Mouse (Mus musculus) cerebellum, adult (tissue): ENCODE results near the gene Fstl4.

Experiments used
- ATAC-seq: cut with Nextera tagmentation; 2 replicates; pipeline ENCODE4 v1.9.2; 2017; ENCODE audit warnings: mild to moderate bottlenecking, moderate library complexity, mixed read lengths; ENCODE audit not compliant: insufficient number of reproducible peaks, low FRiP score, low TSS enrichment

Fstl4 gene

GRCm38 (mm10) chr11:53009597-53009996, 245.2 kb downstream of the Fstl4 start:
- ATAC-seq, result no peak

- ATAC-seq, result no peak
These were observed 247.6 kb downstream of the Fstl4 start for GRCm38 (mm10) chr11:53011996-53012505.

DNA sequence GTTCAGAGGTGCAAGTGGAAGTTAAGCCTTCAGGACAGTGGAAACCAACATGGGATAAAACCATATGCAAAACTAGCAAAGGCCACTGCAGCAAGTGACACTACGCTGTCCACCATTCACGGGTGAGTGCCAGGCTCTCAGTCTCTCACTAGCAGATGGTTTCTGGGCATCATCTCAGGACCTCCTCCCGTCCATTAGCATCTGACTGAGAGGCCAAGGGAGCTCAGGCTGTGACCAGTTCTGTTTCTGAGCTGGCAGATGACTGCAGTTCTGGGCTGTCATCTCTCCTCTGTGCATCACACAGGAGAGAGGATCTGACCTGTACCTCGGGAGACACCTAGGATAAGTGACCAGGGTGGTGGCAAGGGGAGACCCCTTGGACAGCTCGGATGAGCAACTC, 249.5 kb downstream of the Fstl4 start:
- peak; percentile 52; the same call in 1 of the 2 replicates for ATAC-seq

- ATAC-seq, result no peak
These were observed 252.1 kb downstream of the Fstl4 start for GRCm38 (mm10) chr11:53016358-53017021.

GRCm38 (mm10) chr11:53019509-53019908, 255.1 kb downstream of the Fstl4 start:
- ATAC-seq, result no peak

DNA sequence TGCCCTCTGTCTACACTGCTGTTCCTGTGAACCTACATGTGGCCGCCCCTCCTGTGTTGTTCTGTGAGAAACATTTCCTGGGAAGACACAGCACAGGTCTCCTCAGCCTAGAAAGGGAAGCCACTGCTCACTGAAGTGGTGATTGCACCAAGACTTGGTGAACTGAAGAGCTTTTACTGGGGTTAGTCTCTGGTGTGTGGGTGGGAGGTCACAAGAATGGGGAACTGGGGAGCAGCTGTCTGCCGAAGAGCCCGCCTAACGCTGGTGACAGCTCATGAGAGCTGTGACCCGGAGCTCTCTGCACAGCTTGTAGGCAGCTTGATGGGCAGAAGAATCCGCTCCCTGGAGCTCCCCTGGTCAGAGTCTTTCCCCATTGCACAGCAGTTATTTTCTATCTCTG, 260.0 kb downstream of the Fstl4 start:
- no peak for ATAC-seq

GRCm38 (mm10) chr11:53025686-53026085, 261.3 kb downstream of the Fstl4 start:
- ATAC-seq, result peak; percentile 41; the same call in 1 of the 2 replicates

GRCm38 (mm10) chr11:53028421-53029168, 264.2 kb downstream of the Fstl4 start:
- 0 out of 2 replicates have a peak, but pooled peaks have one; percentile 9 for ATAC-seq

DNA sequence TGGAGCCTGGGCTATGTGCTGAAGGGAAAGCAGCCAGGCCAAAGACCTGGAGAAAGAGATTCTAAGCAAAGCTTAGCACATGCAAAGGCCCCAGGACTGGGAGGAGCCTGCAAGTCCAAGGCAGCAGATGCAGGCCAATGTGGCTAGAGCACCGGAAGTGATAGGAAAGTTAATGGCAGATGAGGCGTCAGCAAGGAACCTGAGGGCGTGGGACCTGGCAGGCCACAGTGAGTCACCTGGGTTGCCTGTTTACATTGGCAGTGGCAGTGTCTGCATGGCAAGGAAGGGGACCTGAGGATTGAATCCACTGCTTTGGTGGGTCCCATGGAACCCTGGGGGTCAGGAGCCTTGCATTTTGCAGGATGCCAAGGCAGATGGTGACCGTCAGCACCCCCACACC, 267.3 kb downstream of the Fstl4 start:
- no peak for ATAC-seq

DNA sequence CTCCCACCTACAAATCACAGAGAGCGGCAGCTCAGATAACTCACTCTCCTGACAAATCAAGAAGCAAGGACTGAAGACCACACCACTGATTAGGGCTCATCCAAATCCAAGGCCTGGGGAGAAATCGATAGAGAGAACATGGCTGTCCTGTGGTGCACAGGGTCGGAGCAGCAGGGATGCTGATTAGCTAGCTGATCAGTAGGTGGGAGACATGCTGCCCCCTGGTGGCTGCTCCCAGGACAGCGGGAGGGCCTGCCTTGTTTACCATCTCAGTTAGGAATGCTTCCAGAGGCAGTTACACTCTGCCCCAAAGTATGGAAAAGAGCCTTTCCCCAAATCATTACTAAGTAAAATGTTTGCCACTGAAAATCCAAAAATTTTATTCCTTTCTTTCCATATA, 267.9 kb downstream of the Fstl4 start:
- ATAC-seq, result no peak

DNA sequence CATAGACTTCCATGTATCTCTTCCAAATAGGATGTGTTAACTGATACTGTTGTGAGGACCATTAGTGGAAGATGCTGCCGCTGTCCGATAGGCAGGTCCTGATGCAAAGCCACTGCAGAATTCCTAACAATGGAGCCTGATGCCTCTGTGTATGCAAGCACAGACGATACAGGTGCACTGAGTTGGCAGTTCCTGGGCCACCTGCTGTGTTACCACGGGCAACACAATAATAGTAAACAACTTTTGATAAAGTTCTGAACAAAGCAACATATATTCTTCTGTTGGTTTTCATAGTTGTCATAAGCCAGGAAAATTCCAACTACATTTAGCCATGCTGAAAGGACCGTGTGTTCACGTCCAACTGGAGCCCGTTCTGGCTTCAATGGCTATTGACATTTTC, 271.0 kb downstream of the Fstl4 start:
- ATAC-seq, result no peak

DNA sequence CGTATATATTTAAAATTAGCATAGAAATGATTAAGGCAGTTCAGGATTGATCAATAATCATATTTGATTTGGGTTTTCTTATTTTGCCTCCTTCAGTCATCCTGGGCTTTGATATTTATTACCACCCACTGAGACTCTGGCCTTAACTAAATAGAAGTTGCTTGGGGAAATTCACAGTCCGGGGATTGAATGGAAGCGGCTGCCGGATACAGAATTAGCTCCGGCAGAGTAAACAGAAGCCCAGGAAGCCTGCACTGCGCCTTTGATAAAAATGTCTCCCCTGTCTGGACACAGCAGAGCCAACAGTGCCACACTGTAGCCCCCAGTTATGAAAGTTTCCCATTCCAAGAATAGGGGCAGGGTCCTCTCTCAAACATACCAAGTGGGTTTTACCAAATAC, 282.4 kb downstream of the Fstl4 start:
- no peak for ATAC-seq

GRCm38 (mm10) chr11:53054151-53054550, 289.7 kb downstream of the Fstl4 start:
- ATAC-seq, result no peak

- ATAC-seq, result no peak
These were observed 291.5 kb downstream of the Fstl4 start for GRCm38 (mm10) chr11:53055896-53056295.

DNA sequence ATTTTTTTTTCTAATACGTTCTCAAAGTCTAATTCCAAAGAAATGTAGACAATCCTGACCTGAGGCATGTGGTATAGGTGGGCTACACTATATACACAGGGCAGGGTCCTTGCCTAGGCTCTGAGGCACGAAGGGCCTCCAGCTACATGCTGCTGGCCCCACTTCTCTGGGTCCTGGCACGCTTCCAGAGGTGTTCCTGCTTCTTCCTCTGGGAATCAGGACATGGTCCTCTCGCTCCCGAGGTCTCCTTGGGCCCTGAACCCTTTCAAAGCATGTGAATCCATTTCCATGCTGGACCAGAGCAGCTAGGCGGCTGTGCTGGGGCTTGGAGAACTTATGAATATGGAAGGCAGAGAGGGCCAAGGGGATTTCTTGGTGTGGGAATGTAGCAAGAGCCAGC, 292.3 kb downstream of the Fstl4 start:
- ATAC-seq, result no peak

DNA sequence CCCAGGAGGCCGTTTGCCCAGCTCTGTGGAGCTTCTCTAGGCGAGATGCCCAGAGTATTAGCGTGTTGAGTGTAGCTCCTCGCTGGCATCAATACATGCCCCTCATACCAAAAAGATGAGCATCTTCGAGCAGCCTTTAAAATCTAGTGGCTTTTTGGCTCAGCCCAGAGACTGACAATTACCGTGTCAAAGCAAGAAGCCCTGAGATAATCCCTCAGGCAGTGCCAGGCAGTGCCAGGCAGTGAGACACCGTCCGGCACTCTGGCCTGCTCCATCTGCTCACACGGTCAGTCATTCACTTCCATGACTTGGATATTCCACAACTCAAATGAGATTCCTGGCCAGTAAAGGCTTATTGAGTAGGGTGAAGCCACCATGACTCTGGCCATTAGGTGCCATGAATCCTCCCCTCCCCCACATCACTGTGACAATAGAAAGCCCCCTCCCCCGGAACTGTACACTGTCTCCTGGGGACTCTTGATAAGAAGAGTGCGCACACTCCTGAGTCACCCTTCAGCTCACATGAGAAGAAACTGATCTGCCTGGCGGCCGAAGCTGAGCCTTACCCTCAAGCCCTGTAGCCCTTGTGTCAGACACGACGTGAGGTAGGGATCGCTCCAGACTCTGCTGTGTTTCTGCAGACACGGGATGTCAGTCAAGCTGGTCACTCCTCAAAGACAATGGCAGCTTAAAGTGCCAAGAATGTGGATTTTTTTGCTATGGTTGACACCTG, 293.6 kb downstream of the Fstl4 start:
- no peak for ATAC-seq

DNA sequence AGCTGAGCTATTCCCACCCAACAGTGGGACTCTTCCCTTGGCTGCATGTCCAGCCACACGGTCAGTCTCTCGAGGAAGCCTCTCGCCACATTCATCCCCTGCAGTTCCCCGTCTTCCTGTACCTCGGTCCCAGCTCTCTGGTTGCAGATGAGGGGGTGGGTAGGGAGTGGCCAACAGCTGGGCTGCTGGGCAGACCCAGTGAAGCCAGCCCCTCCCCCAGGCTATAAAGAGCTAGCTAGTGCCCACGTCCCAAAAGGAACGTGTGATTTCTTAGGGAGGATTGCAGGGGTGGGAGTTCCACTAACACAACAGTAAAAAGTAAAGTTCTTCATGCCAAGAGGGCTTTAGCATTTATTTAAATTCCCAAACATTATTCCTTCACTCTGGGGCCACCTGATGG, 294.1 kb downstream of the Fstl4 start:
- ATAC-seq, result no peak

DNA sequence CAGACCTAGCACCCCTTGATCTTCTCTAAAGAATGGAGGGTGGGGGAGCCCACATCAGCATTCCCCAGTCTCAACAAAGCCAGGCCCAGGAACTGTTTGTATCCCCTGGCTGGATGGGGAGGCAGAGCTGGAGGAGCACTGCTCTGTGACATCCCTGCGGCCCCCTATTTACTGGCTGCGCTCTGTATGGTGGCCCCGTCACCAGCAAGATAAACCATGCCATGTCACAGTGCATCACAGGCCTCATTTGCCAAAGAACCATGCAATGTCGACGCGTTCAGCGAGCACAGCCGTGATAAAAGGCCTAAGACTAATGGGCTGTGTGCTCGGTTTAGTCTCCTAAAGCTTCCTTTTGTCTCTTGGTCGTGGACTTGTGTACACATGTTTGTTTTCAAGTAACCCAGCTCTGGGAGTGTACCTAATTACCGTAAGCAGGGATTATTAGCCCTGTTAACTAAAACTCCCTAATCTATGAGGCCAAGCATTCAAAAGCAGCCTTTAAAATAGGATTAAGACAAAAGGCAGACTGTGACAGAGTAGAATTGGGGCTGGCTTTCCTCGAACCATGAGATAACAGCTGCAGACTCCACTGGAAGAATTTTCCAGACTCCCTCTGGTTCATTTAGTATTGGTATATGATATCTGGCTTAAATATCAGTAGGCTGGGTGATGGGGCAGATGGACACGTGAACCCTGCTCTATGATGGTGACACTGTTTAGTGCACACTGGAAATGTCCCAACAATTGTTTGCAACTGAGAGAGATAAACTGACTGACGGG, 303.5 kb downstream of the Fstl4 start:
- no peak for ATAC-seq

- ATAC-seq, result no peak
These were observed 304.1 kb downstream of the Fstl4 start for GRCm38 (mm10) chr11:53068479-53069065.

DNA sequence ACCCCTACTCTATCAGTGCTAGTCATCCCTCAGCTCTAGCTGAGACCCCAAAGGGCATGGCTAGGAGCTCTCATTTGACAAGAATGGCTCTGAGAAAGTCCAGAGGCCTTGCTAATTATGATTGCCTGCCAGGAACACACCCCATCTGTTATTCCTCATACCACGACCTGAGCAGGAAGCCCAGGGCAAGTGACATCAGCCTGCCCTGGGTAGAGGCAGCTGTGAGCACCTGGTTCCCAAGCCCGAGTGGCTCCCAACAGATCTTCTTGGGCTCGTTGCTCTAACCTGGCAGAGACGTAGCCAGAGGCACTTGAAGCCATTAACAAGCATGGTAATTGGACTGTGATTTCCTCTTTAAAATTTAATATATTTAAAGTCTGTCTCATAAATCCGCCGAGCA, 305.3 kb downstream of the Fstl4 start:
- ATAC-seq, result no peak
